Mouse (Mus musculus) fibroblast of lung, adult 2 months (primary cell): ENCODE results near the gene Eno1.
"Not testable (repeated sequence)": the region's sequence is repeated elsewhere in the genome, so short reads cannot be mapped to it uniquely, and the experiment has no call there.

Experiments
- DNase-seq: peaks from one replicate; pipeline ENCODE4 v3.0.0-alpha.2; 2011; ENCODE audit warnings: low read depth

Gene Eno1

GRCm38 (mm10) chr4:150249731-150250270 is 13.3 kb downstream of the Eno1 start:
- no peak for DNase-seq

- DNase-seq = no peak
Observed at GRCm38 (mm10) chr4:150250549-150251422, 14.3 kb downstream of the Eno1 start.

DNA sequence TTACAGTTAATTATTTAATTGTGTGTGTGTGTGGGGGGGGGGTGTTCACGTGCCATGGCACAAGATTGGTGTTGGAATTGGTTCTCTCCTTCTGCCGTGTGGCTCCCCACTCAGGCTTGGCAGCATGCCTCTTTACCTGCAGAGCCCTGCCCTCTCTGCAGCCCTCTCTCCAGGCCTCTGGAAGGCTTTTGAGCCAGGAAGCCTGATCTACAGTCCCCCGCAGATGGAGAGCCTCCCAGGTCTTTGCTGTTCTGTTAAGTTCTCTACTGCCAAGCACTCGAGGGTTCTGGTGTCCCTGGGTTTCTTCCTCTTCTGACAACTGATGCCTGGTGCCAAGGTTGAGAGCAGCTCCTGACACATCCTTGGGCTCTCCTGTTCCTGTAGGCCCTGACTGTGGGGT is 17.9 kb downstream of the Eno1 start:
- DNase-seq = no peak

- DNase-seq = no peak
Observed at GRCm38 (mm10) chr4:150255181-150255580, 18.7 kb downstream of the Eno1 start.

DNA sequence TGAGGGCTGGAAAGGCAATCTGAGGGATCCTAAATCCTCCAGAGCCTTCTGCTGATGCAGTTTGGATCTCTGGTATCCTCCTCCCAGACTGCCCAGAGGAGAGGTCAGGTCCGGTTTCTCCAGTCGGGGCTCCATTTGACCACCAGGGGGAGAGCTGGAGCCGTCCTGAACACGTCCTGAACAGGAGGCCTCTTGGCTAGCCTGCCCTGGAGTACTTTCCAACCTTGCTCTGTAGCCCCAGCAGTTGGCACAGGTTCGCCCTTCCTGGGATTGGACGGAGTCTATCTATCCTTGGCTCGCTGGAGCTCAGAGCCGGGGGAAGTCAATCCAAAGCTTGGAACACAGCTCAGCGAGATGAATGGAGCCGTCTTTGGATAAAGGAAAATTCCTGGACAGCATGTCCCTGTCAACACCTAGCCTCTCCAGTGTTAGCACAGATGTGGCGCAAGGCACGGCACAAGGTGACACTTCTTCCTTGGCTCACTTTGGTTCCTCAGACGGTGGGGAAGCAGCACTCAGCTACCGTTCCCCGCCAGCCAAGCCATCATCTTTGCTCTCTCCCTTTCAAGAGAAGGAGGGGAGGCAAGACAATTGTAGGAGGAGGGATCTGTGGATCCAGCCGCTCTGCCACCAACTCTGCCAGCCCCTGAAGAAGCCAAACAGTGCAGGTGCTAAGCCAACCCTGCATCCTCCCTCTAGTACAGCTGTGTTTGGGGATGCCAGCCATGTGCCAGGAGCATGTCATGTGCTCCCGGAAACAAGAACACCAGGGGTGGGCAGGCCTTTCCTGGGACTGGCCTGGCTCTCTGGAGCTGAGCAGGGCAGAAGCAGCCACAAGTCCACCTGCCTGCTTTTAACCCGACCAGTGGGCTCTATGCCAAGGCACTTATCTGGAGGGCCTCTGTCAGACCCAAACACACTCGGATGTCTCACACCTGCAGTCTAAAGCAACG is 21.0 kb downstream of the Eno1 start:
- no peak for DNase-seq

- no peak for DNase-seq
Observed at GRCm38 (mm10) chr4:150258388-150258787, 21.9 kb downstream of the Eno1 start.

DNA sequence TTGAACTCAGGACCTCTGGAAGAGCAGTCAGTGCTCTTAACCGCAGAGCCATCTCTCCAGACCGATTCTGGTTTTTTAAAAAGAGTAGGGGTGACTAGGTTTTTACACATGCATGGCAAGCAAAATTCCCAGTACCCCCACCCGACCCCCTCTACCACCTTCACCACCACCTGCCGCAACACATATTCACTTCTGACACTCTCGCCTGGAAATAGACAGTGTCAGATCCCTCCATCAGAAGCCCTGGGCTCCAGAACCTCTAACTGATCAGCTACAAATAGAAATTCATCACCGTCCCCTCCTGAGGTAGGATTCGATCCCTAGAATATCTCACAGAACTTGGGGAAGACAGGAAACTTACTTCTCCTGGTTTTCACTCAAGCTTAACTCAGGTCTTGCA is 23.1 kb downstream of the Eno1 start:
- DNase-seq = no peak

GRCm38 (mm10) chr4:150260111-150260510 is 23.6 kb downstream of the Eno1 start:
- no peak for DNase-seq

- no peak for DNase-seq
Observed at GRCm38 (mm10) chr4:150260745-150261144, 24.2 kb downstream of the Eno1 start.

DNA sequence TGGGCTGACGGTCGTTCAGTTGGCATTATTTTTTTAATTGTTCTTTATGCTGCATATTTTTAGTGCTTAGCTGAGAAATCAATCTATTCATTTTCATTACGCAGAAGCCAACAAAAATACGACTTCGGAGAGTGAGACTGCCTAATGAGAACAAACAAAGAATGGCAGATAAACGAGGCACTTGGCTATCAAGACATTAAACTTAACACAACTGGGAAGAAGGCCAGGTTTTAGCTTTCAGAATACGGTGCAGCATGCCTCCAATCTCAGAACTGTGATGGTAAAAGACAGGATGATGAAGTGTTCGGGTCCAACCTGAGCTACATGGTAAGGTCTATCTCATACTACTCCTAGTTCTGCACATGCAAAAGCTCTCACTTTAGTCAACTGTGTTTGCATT is 25.8 kb downstream of the Eno1 start:
- DNase-seq = no peak

- DNase-seq = no peak
Observed at GRCm38 (mm10) chr4:150264903-150265302, 28.4 kb downstream of the Eno1 start.

GRCm38 (mm10) chr4:150265471-150265870 is 28.9 kb downstream of the Eno1 start:
- DNase-seq = no peak

DNA sequence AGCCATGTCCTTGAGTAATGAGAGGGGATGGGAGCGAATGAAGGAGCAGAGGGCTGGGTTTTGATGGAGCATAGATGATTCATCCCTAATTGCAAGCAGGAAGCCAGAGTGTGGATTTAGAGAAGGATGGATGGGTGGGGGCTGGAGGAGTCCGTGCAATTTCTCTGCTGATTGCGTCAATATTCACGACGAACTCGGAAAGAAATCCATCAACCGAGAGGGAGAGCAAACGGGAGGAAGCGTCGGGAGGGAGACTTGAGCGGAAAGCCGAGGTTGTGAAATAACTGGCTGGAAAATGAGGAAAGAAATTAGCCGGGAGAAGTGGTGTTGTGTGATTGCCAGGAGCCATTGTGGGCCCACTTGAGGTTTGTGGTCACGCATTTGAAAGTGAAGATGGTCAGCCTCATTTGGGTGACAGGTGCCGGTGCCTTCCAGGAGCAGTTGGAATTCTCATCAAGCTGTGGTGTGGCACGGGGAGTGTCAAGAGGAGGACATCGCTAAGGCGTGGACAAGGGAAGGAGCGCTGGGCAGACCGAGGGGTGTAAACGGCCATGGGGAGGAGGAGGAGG is 30.2 kb downstream of the Eno1 start:
- DNase-seq = no peak

GRCm38 (mm10) chr4:150268674-150269653 is 32.4 kb downstream of the Eno1 start:
- no peak for DNase-seq

GRCm38 (mm10) chr4:150269679-150270078 is 33.2 kb downstream of the Eno1 start:
- no peak for DNase-seq

DNA sequence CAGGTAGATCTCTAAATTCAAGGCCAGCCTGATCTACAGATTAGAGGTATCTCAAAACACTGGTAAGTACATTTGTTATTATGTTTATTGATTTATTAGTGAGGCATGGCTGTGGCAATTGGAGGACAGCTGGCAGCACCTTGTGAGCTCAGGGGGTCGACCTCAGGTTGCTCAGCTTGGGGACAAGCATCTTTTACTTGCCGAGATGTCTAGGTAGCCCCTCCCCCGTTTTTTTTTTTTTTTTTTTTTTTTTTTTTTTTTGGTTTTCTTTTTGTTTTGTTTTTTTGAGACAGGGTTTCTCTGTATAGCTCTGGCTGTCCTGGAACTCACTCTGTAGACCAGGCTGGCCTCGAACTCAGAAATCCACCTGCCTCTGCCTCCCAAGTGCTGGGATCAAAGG is 34.2 kb downstream of the Eno1 start:
- not testable (repeated sequence) for DNase-seq

DNA sequence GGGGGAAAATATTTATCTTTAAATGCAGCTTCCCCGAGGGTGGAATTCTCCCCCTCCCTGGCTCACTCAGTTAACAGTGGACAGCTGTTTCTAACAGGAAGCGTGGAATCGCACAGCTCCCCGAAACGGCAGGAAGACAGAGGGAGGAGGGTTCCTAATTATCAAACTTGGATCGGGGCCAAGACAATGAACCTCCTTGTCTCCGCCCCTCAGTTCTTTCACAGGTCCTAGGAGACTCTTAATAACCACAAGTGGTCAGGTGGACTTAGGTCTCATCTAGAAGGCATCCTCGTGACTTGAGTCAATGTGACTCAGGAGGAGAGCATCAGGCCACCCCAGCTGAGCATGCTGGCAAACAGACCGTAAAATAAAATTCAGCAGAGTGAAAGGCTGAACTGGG is 36.2 kb downstream of the Eno1 start:
- peak; percentile 83 for DNase-seq

GRCm38 (mm10) chr4:150275531-150275930 is 39.0 kb downstream of the Eno1 start:
- no peak for DNase-seq

GRCm38 (mm10) chr4:150279336-150279735 is 42.8 kb downstream of the Eno1 start:
- not testable (repeated sequence) for DNase-seq

DNA sequence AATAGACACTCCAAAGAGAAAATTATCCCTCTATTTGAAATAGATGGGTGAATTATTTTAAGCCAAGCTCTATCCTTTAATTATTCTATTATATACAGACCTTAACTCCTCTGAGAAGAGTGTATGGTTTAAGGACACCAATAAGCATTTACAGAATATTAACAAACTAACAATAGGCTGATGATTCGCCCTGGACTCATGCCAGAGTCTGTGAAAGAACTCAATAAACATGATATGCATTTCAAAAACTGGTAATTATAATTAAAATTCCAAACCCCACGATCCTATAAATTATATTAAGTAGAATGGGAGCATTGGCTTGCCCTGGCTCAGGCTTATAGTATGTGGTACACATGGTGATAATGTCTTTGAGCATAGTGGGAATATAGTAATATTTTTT is 43.5 kb downstream of the Eno1 start:
- no peak for DNase-seq

DNA sequence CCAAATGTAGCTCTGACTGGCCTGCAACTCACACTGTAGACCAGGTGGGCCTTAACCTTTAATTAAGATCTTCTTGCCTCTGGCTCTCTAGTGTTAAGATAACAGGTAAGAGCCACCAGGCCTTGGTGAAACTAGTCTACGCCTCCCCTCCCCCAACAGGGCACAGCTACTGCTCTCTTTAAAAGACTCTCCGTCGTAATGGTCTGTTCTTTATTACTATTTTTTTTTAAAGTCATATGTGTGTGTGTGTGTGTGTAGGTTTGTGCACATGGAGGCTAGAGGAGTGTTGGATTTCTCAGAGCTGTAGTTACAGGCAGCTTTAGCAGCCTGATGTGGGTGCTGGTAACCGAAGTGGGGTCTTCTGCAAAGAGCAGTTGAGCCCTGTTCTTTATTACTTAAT is 43.9 kb downstream of the Eno1 start:
- no peak for DNase-seq
